Mouse (Mus musculus) kidney, postnatal 14 days (tissue): ENCODE data around the gene Tle3.

Experiments used
- DNase-seq: peaks from one replicate; pipeline ENCODE4 v3.0.0; 2022; ENCODE audit warnings: mixed read lengths

The Tle3 gene

GRCm38 (mm10) chr9:61400132-61400531 is 28.0 kb downstream of the Tle3 start:
- no peak for DNase-seq

- DNase-seq, result peak; percentile 45
These were observed 29.5 kb downstream of the Tle3 start for GRCm38 (mm10) chr9:61401664-61402063.

GRCm38 (mm10) chr9:61402268-61402667 is 30.1 kb downstream of the Tle3 start:
- DNase-seq, result no peak

GRCm38 (mm10) chr9:61402716-61403115 is 30.6 kb downstream of the Tle3 start:
- DNase-seq, result no peak

GRCm38 (mm10) chr9:61403866-61404614 is 31.9 kb downstream of the Tle3 start:
- DNase-seq, result peak; percentile 43

GRCm38 (mm10) chr9:61404615-61404980 is 32.4 kb downstream of the Tle3 start:
- DNase-seq, result no peak

- peak; percentile 93 for DNase-seq
These were observed 32.9 kb downstream of the Tle3 start for GRCm38 (mm10) chr9:61404998-61405621.

- no peak for DNase-seq
These were observed 34.2 kb downstream of the Tle3 start for GRCm38 (mm10) chr9:61406343-61406742.

- peak; percentile 66 for DNase-seq
These were observed 36.9 kb downstream of the Tle3 start for GRCm38 (mm10) chr9:61409046-61409445.

- DNase-seq, result no peak
These were observed 41.7 kb downstream of the Tle3 start for GRCm38 (mm10) chr9:61413665-61414456.

- peak; percentile 41 for DNase-seq
These were observed 44.4 kb downstream of the Tle3 start for GRCm38 (mm10) chr9:61416571-61416970.

GRCm38 (mm10) chr9:61421626-61422025 is 49.5 kb downstream of the Tle3 start:
- DNase-seq, result no peak

GRCm38 (mm10) chr9:61424245-61424644 is 52.1 kb downstream of the Tle3 start:
- DNase-seq, result no peak

- no peak for DNase-seq
These were observed 54.3 kb downstream of the Tle3 start for GRCm38 (mm10) chr9:61426493-61426892.

- DNase-seq, result no peak
These were observed 54.9 kb downstream of the Tle3 start for GRCm38 (mm10) chr9:61427051-61427450.

GRCm38 (mm10) chr9:61427901-61428300 is 55.7 kb downstream of the Tle3 start:
- no peak for DNase-seq

- DNase-seq, result no peak
These were observed 59.7 kb downstream of the Tle3 start for GRCm38 (mm10) chr9:61431830-61432229.

GRCm38 (mm10) chr9:61433206-61433605 is 61.0 kb downstream of the Tle3 start:
- DNase-seq, result no peak

GRCm38 (mm10) chr9:61434062-61434461 is 61.9 kb downstream of the Tle3 start:
- DNase-seq, result no peak

- DNase-seq, result peak; percentile 28
These were observed 63.2 kb downstream of the Tle3 start for GRCm38 (mm10) chr9:61435191-61435989.

GRCm38 (mm10) chr9:61436104-61436503 is 63.9 kb downstream of the Tle3 start:
- DNase-seq, result peak; percentile 30

- DNase-seq, result no peak
These were observed 64.6 kb downstream of the Tle3 start for GRCm38 (mm10) chr9:61436761-61437160.

- DNase-seq, result no peak
These were observed 66.9 kb downstream of the Tle3 start for GRCm38 (mm10) chr9:61439092-61439491.
